Mouse (Mus musculus) retina, postnatal 1 day (tissue): ENCODE data around the gene Itpa.
A peak's percentile ranks its signal among the peaks of the same experiment; 100 is the strongest.
"Not testable (repeated sequence)": the region's sequence is repeated elsewhere in the genome, so short reads cannot be mapped to it uniquely, and the experiment has no call there.

ENCODE experiments used
- DNase-seq: peaks from one replicate; pipeline ENCODE4 v3.0.0-alpha.2; 2012

Itpa gene

GRCm38 (mm10) chr2:130667559-130667958 is at the start of gene Itpa:
TSS of gene Itpa (plus strand) at chr2:130667610.
- DNase-seq: peak; percentile 95

GRCm38 (mm10) chr2:130618972-130619371 is 48.4 kb upstream of the Itpa start:
- no peak for DNase-seq

- no peak for DNase-seq
Measured at GRCm38 (mm10) chr2:130628424-130628823, 39.0 kb upstream of the Itpa start.

- no peak for DNase-seq
Measured at GRCm38 (mm10) chr2:130629080-130629838, 38.2 kb upstream of the Itpa start.

GRCm38 (mm10) chr2:130629839-130630203 is 37.6 kb upstream of the Itpa start, which contains the start of the genes Fastkd5 and Ubox5:
TSS of gene Fastkd5 (minus strand) at chr2:130630027.
TSS of gene Ubox5 (minus strand) at chr2:130630038.
- peak; percentile 94 for DNase-seq

- DNase-seq: peak; percentile 30
Measured at GRCm38 (mm10) chr2:130632416-130632815, 35.0 kb upstream of the Itpa start.

- peak; percentile 92 for DNase-seq
Measured at GRCm38 (mm10) chr2:130632887-130633675, 34.3 kb upstream of the Itpa start.

GRCm38 (mm10) chr2:130634006-130634738 is 33.2 kb upstream of the Itpa start:
- DNase-seq: peak; percentile 60

- DNase-seq: peak; percentile 75
Measured at GRCm38 (mm10) chr2:130634739-130635411, 32.5 kb upstream of the Itpa start.

GRCm38 (mm10) chr2:130635847-130636246 is 31.6 kb upstream of the Itpa start:
- peak; percentile 33 for DNase-seq

- no peak for DNase-seq
Measured at GRCm38 (mm10) chr2:130638101-130638611, 29.3 kb upstream of the Itpa start.

- DNase-seq: no peak
Measured at GRCm38 (mm10) chr2:130639276-130639675, 28.1 kb upstream of the Itpa start.

GRCm38 (mm10) chr2:130641351-130642025 is 25.9 kb upstream of the Itpa start:
- peak; percentile 24 for DNase-seq

- DNase-seq: no peak
Measured at GRCm38 (mm10) chr2:130642197-130642660, 25.2 kb upstream of the Itpa start.

GRCm38 (mm10) chr2:130642684-130643369 is 24.6 kb upstream of the Itpa start, which contains the start of gene Lzts3:
TSS of gene Lzts3 (minus strand) at chr2:130642803.
- peak; percentile 94 for DNase-seq

GRCm38 (mm10) chr2:130645198-130645597 is 22.2 kb upstream of the Itpa start:
- DNase-seq: no peak

- DNase-seq: not testable (repeated sequence)
Measured at GRCm38 (mm10) chr2:130649028-130649427, 18.4 kb upstream of the Itpa start.

GRCm38 (mm10) chr2:130653303-130653702 is 14.1 kb upstream of the Itpa start:
- DNase-seq: no peak

- no peak for DNase-seq
Measured at GRCm38 (mm10) chr2:130653760-130654159, 13.7 kb upstream of the Itpa start.

GRCm38 (mm10) chr2:130655660-130656339 is 11.6 kb upstream of the Itpa start:
- DNase-seq: no peak
